Mouse (Mus musculus) cerebellum, postnatal 10 days (tissue): ENCODE measurements around the gene Espl1.

Experiments used
- DNase-seq, 2 experiments: peaks; one replicate each; pipeline ENCODE4 v3.0.0; 2021; ENCODE audit warnings: mixed read lengths in 2 of 2

Gene Espl1

DNA sequence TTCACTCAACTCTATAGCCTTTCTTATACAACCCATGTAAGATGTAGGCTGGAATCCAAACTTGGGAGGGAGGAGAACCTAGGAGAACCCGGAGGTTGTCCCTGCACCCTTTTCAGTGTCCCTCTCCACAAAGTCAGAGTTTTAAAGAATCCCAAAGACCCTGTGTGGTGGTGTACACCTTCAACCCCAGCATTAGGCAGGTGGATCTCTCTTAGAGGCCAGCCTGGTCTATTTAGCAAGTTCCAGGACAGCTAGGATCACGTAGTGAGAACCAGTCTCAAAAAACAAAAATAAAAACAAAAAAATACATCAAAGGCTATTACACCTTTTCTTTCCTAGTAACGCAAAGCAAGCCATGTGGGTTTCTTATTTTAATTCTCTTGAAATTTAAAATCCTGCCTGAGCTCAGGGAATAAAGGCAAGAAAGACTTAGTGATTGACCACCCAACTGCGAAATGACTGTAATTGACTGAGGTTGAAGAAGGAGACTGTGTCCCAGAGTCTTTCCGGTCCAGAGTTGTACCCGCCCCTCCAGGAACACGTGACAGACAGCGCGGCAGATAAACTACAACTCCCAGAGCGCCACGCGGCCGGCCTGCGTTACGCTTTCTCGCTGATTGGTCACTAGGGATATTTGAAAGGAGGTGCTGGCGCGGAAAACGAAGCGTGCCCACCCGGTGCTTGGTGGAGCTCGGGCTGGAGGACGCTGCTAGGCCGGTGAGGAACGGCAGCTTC lies at the start of gene Espl1:
Espl1 (plus strand) TSS at position 634 of the 735 bp plus-strand sequence.
- peak; percentile 97 for DNase-seq

DNA sequence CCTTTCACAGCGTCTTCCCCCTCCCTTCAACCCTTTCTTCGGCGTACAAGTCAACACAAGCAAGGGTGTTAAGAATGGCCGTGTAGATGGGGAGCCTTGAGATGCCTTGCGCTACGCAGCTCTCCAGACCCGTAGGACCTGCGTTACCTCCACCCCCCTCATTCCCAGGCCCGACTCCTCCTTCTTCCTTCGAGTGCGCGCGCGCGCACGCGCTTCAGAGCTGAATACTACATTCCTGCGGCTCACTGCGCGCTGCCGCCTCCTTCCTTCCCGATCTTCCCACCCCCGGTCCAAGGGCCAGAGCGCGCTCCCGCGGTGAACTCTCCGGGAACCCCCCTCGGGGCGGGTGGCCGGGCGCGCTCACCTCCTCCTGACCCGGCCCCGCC lies 49.2 kb upstream of the Espl1 start:
- DNase-seq, result peak; percentile 91 to 93

DNA sequence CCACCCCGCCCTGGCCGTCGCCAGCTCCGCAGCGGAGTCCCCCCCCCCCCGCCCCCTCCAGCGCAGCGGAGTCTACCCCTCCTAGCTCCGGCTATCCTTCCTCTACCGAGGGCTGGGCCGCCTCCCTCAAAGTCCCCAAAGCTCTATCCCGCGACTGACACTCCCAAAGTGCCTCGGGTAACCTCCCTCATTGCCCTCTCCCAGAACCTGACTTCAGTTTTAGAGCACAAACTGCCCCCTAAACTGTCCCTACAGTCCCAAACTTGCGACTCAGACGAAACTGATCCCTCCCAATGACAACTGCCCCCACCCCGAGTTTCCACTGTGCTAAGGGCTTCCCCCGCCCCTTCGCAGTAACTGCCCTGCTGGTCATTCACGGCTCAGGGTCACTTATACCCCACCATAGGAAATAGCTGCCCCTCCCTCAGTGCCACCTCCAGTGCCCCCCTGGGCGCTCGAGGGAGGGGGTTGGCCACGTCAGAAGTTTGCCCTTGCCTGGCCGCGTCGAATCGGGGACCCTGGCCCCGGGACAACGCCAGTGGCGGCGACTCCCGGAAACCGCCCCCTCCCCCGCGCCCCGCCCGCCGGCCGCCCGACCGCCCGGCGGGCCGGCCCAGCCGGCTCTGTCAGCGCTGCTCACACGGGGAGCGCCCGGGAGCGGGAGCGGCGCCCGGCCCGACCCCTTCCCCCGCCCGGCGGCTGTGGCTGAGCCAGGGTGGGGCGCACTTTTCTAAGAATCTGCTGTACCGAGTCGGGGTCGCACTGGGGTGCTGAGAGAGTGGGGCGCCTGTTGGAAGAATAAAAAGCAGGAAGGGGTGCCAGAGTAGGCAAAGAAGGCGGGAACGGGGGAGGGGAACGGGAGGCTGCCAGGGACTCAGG lies 48.6 kb upstream of the Espl1 start:
- peak; percentile 55 to 66 for DNase-seq

DNA sequence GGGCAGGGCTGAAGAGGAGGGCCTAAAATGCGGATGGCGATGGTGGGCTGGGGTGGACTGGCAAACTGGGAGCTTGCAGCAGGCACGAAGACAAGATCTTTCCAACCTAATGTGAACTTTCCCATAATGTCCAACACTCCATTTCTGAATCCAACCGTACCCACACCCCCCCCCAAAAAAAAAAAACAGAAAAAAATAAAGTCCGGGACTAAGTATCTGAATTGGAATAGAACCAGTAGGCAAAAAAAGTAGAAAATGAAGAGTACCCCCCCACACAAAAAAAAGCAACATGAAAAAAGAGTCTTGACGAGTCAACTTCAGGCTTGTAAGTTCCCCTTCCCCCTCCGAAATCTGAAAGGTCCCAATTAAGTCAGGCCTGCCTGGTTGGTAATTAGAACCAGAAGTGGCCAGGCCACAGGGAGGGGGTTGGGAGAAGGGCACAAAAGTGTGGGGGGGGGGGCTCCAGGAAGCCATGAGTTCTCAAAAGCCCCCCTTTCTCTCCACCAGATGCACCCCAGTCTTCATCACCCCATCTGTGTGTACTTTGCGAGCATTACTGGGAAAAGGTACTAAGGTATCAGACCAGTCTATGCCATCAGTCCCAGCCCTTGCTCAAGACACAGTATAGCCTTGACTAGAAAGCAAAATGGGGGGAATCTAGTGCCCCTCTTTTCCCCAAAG lies 47.8 kb upstream of the Espl1 start:
- no peak for DNase-seq

DNA sequence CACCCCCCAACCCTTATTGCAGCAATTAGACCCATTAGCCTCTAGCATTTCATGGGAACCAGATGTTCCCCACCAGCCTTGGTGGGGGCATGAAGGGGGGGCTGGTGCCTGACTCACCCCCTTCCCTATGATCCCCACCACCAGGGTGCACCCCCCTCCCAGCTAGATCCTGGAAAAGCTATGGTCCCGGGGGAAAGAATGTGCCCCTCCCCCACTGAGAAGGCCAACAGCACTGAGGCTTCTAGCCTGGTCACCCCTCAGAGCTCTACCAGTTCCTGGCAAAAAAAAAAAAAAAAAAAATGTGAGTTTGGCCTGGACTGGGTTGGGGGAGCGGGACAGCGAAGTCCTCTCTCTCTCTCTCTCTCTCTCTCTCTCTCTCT lies 47.3 kb upstream of the Espl1 start:
- DNase-seq, result peak in 1 of 2 experiments; percentile 32

DNA sequence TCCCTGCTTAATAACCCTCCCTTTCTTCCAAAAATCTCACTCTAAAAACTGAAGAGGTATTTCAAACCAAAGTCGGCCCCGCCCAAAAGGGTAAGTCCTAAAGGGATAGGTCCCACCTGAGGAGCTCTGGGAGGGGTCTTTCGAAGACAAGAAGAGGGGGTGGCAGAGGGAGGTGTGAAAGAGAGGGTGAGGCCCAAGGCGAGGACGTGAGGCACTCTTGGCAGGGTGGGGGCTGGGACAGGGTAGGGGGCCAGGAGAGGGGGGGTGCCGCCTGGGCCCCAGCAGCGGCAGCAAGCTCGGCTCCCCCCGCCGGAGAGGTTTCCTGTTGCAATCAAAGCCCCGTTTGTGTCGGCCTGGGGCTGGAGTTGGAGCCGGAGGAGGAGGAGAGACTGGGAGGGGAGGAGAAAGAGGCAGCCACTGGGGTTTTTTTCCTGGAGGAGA lies 46.8 kb upstream of the Espl1 start:
- DNase-seq, result no peak

DNA sequence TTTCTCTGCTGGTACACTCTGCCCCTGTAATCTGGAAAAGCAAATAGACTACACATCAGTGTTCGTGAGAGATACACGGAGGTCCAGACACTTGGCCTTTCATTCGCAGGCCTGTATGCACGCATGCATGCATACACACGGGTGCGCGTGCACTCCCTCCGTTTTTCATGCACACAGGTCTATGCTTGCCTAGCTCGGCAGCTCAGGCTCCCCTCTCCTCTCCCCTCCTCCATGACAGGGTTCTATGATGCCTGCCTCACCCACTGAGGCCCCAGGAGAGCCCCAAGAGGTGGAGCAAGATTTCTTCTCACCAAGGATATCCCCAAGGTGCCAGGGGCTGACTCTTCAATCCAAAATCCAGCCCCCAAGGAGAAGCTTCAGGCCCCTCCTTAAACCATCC lies 46.1 kb upstream of the Espl1 start:
- DNase-seq, result no peak

DNA sequence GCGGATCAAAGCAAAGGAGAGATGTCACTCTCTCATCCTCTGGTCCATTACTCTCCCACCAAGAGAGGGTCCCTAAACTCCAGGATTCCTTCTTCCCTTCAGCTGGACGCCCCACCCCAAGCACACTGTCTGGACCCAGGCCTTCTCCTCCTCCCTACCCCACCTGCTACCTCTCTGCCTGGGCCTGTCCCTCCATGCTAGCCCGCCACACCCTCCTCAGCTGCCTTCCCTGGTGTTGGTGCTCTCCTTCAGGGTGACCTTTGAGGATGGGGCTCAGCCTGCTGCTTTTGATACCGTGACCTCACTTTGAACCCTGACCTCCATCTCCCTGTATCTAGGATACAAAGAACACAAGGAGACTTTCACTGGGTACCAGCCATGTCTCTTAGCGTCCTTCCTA lies 45.5 kb upstream of the Espl1 start:
- DNase-seq, result no peak

DNA sequence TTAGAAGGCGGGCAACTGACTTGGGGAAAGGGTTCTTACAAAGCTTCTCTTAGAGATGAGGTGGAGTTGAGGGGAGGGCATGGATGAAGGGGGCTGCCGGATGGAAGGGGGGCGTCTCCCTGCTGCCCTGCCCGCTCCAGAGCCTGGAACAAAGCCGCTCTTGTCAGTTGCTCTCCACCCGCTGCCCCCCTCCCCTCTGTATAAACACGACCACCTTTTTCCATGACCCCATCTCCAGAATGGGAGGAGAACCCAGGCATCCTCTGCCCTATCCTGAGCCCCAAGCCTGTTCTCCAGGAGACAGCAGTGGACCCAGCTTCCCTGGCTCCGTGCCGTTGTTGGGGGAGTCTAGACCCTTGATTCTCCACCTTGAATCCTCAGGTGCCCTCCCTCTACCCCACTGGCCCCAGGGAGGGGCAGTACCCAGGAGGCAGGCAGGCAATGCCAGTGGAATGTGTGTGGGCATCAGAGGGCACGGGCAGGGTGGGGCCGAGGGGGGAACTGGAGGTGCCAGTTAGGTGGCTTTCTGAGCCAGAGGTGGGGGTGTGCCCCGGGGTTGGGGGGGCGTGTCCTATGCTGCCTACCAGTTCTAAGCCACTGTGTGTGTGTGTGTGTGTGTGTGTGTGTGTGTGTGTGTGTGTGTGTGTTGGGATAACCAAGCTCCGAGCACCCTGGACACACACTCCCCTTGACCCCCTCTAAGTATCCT lies 40.4 kb upstream of the Espl1 start:
- DNase-seq, result peak in 1 of 2 experiments; percentile 2

DNA sequence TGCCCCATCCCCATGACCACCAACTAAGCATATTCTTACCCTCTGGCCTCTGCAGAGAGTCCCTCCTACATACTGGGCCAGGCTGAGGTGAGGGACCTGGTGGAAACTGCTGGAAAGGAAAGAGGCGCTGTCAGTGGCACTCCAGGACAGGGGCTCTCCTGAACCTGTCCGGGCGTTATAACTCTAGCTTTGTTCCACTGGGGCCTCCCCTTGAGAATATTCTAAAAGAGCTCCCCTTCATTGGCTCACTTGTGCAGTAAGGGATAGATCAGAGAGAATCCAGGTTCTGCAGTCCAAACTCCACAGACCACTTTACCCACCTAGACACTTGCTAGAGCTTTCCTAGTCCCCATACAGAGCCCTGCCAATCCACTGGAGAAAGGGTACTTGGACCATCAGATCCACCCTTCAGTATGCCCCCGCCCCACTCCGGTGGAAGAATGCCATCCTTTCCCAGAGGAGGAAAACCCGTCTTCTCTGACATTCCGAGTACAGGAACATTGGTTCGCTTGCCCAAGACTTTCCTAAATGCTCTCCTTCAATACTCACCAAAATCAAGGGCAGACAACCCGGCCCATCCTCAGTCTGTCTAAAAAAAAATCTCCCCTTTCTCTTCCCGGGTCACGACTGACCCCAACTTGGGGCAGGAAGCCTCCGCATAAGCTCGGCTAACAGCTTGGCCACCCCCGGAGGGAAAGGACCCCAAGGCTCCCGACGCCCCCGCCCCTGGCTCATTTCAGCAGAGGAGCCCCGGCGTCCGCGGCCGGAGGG lies 39.5 kb upstream of the Espl1 start:
- no peak for DNase-seq

DNA sequence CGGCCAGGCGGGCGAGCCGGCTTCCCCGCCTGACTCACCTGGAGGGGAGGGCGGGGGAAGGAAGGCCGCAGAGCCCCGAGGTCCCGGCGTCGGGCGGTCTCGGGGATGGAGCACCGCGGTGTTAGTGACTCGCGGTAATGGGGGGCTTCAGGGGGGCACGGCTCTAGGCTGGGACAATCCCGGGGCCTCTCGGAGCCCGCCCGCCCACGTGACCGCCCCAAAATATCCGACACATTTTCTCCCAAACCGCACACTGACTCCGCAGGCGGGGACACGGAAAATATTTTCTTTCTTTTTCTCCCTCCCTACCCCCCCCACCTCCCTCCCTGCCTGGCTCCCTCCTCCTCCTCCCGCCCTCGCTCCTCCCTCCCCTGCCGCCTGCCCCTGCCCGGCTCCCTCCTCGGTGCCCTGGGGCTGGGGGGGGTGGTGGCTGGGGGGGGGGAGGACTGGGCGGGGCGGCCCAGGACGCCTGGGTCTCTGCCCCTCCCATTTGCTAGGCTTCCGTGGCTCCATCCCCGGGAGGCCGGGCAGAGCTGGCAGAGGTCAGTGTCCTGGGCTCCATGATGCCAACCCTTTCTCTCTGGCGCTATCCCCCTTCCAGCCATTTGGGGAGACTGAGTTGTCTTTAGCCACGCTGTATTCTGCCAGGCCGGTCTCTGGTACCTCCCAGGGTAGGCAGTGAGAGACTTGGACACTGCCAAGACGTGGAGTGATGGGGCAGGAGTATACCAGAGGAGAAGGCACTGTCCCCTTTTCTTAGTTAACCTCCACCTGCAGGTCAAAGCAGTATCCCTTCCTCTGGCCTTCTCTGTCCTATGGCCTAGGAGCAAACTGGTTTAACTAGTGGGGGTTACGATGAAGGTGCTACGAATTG lies 38.6 kb upstream of the Espl1 start, which contains the start of gene Rarg:
Rarg (minus strand) TSS at position 316 of the 874 bp plus-strand sequence.
- peak; percentile 61 to 63 for DNase-seq

DNA sequence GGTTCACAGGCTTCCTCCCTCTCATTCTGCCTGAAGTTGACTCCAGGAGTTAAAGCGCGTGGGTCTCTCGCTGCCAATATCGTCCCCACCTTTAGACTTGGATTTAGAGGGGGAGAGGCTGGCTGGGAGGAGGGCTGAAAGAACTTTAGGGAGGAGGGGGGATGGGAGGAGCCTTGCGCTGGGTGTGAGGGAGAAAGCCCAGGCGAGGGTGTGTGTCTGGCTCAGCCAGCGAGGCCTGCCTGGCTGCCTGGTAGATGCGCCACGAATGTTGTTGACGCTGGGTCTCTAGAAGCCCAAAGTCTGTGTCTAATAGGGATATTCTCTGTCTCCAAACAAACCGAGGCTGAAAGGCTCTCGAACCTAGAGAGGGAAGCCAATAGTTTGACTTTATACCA lies 38.0 kb upstream of the Espl1 start:
- DNase-seq, result no peak

DNA sequence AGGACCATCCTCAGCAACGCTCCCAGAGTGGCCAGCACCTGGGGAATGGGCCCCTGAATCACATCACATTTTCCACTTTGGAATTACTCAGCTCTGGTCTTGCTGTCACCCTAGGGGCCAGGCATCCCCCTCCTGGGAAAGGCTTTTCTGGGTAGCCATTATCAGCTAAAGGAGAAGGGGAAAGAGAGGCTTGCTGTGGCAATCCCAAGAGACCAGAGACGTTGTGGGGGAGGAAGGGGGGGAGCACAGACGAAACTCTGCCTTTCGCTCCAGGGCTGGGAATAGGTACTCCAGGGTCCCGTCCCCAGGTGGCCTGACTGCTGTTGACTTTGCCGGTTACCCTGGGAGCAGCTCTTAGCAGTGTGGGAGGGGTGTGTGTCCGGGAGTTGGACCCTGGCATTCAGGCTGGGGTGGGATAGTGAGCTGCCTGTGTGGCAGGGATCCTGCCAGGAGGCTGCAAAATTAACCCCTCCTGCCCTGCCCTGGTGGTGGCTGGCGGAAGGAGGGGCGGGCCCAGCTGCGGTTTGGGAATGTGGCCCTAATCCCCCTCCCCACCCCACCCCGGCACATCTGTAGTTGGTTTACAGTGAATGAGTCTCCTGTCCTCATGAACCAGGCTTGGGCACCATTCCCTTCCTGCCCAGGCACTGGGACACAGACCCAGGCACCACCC lies 37.3 kb upstream of the Espl1 start:
- DNase-seq, result no peak

DNA sequence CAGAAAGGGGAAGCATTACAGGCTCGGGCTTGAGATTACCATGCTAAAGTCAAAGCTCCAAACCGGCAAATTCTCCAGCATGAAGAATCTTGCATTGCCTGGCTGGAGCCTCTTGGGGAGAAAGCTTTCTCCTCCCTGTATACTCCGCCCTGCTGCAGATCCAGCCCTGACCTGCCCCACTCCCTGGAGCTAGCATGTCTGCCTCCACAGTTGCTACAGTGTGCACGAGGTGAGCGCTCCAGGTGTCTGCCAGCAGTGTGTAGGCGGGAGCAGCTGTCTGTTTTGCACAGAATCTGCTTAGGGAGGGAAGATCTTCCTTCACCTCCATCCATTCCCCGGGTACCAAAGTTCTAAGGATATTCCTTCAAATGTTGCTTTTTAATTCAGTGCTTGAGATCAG lies 33.5 kb upstream of the Espl1 start:
- no peak for DNase-seq

DNA sequence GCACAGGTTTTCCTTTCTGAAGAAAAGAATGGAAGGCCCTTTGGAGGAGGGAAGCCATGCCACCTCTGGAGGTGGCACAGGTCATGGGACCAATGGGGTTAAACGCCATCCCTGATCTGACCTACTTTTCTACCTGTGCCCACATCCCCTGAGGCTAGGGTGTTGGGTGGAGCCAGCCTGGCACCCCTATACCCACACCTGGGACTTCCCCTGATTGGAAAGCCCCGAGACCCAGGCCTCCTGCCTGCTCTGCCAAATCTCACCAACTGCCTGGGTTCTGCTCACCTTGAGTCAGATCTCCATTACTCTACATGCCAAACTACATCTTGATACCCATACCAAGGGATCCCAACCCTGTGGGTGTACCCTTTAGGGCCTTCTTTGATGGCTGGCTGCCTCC lies 33.0 kb upstream of the Espl1 start:
- no peak for DNase-seq

DNA sequence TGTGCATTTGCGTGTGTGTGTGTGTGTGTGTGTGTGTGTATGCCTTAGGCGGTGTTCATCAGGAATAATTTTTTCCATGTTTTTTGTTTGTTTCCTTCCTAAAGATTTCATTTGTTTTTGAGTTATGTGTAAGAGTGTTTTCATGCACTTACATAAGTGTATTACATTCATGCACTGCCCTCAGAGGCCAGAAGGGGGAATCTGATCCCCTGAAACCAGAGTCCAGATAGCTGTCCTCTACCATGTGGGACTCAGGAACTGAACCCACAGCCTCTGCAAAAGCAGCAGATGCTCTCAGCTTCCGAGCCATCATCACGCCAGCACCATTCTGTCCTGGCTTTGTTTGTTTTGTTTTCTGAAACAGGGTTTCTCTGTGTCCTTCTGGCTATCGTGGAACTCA lies 30.5 kb upstream of the Espl1 start:
- DNase-seq, result no peak

DNA sequence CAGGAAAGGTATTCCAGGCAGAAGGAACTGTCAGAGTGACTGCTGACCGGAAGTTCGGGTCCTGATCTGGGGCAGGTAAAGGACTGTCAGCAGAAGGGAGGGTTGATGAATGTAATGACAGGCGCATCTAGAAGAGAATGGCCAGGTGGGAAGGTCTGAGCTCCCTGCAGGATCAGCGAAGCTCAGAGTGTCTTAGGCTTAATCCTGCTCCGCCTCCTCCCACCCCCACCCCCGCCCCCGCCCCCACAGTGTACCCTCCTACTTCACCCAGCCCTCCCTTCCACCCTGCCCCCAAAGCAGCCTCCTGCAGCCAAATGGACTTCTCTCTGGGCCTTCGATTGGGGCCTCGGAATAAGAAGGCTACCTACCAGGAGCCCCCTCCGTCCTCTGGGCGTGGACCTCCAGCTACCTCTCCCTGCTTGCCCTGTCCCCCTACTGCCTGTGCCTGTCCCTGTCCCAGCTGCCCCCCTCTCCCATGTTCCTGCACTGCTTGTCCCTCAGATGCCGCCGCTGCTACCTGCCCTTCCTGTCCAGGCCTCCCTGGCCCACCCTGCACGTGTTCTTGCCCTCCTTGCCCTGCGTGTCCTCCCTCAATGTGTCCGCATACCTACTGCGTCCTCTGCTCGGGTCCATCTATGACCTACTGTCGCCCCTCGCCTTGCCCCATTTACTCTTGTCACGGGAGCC lies 25.6 kb upstream of the Espl1 start, which contains the start of gene Gm9918:
Gm9918 (plus strand) TSS at position 290 of the 687 bp plus-strand sequence.
- no peak for DNase-seq

DNA sequence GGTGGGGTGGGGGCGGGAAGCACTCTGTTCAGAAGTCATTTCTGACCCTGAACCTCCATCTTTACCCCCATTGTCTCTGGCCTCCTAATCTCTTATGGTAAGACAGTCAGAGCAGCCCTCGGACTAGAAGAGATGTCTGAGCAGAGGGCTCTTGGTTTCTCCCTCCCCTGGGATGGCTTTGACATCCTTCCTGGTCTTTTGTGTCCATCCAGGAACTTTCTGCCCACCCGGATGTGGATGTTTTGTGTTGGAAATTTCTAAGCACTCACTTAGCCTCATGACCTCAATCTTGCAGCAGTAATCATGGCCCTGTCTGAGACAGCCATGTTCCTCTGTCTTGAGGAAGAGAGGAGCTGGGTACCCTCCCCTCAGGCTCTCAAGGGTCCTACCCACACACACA lies 24.6 kb upstream of the Espl1 start:
- DNase-seq, result no peak

DNA sequence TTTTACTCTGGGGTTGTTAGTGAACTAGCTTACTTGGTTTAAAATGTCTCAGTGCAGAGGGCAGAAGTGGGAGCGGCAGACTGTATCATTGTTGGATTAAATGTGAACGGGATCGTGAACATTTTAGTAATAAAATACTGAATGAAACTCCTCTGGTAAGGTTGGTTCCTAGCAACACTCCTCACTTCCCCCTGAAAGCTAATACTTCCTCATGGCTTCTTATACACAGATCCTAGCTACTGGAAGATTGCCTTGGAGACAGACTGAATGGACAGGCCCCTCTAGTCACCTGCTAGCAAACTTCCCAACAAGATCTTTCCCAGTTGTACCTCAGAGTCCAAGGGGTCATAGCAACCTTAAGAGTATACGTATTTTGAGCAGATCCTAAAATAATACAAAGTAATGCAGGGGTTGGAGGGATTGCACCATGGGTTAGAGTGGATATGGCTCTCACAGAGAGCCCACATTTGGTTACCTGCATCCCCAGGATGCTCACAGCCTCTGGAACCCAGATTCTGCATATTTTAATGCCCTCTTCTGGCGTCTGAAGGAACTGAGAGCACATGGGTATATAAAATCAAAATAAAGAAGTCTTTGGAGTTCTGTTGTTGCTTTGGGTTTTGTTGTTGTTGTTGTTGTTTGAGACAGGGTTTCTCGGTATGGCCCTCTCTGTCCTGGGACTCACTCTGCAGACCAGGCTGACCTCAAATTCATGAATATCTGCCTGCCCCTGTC lies 21.9 kb upstream of the Espl1 start:
- no peak for DNase-seq
